Mouse (Mus musculus) kidney, adult 2 months (tissue): Measurements from ENCODE around the gene Mrpl52. TPM values are rescaled to one million over a fixed set of nuclear protein-coding genes. Genes with fewer than 3 reads are reported as not detected.

Source experiments
- DNase-seq: peaks from one replicate; pipeline ENCODE4 v3.0.0; 2021
- H3K27ac ChIP-seq: fragments of 200-500 bp; 2 replicates; pipeline ENCODE4 v1.5.1; 2012; ENCODE audit warnings: low read depth, low read length, control low read depth, inconsistent platforms; ENCODE audit not compliant: insufficient read depth
- H3K27me3 ChIP-seq: fragments of 200-500 bp; replicated peaks from 2 replicates; pipeline ENCODE4 v1.6.1; 2012; ENCODE audit warnings: mild to moderate bottlenecking, moderate library complexity, low read length, inconsistent platforms; ENCODE audit not compliant: control insufficient read depth, insufficient read depth
- H3K36me3 ChIP-seq: fragments of 200-500 bp; 2 replicates; pipeline ENCODE4 v1.6.1; 2012; ENCODE audit warnings: mild to moderate bottlenecking, moderate library complexity, low read length, inconsistent platforms; ENCODE audit not compliant: control insufficient read depth, insufficient read depth
- H3K4me1 ChIP-seq: fragments of 200-500 bp; 2 replicates; pipeline ENCODE4 v1.6.1; 2011; ENCODE audit warnings: low read length; ENCODE audit not compliant: control insufficient read depth, insufficient read depth
- H3K4me3 ChIP-seq: fragments of 200-500 bp; 2 replicates; pipeline ENCODE4 v1.5.1; 2011; ENCODE audit warnings: mild to moderate bottlenecking, low read depth, low read length, control low read depth; ENCODE audit not compliant: insufficient read depth
- CTCF ChIP-seq: fragments of 200-500 bp; conservative IDR thresholded peaks from 2 replicates; pipeline ENCODE4 v1.5.1; 2011; ENCODE audit warnings: low read depth, mild to moderate bottlenecking, control low read depth, low read length, moderate library complexity, mixed read lengths; ENCODE audit not compliant: insufficient read depth, insufficient read length
- POLR2A ChIP-seq: fragments of 200-500 bp; IDR thresholded peaks from one replicate; pipeline ENCODE4 v1.6.1; 2011; ENCODE audit warnings: low read depth, low read length, control low read depth
- WGBS: fragments of 180-500 bp; shearing (Covaris S2); methylation state at CpG from one replicate; pipeline ENCODE4 v1.1.7; 2018; 5-methylcytosine and 5-hydroxymethylcytosine counted together
- polyA plus RNA-seq: library from polyadenylated mRNA; depleted of rRNA; stranded (reverse); fragments of >200 nt; gene quantifications from 2 replicates; pipeline ENCODE4 v1.2.3, GENCODE M21; 2012

Gene Mrpl52
- polyA plus RNA-seq, 1 experiment: 425 TPM

DNA sequence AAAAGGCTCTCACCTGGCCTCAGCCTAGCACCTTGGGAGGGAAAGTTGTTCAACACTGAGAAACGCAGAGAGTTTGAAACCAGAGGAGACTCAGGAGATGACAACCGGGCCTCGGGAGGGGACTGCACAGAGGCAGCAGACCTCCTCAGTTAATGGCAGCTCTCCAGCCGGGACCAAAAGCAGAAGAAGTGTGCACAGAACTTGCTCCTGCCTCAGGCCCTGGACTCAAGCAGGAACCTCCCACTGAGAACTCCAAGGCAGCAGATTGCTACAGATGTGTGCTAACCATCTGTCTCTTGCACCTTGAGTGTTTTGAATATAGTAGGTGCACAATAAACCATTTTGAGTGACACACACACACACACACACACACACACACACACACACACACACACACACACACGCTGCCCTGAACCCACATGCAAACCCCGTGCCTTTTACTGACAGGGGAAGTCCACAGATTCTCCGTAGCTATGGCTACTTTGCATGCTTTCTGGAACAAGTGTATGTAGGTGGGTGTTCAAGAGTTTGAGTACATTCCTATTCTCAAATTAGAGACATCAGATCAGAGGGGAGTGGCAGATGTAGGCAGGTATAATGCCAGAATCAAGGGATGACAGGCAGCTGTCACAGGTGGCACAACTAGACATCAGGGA lies 28.7 kb upstream of the Mrpl52 start:
- Histone ChIP-seq H3K4me1 (peaks cover 32% of the 10 kb centered on the region; the same call in 1 of the 2 replicates), H3K27me3 (no peaks in the 10 kb centered on the region), H3K4me3 (no peak overlapping the region), H3K36me3 (no peaks in the 10 kb centered on the region; the same call in 1 of the 2 replicates), H3K27ac (peak overlapping the region; percentile 62)
- no peak for DNase-seq
- TF ChIP-seq POLR2A (no peak), CTCF (no peak)
- WGBS: 60% methylated on average over 7 of the region's 7 CpGs

DNA sequence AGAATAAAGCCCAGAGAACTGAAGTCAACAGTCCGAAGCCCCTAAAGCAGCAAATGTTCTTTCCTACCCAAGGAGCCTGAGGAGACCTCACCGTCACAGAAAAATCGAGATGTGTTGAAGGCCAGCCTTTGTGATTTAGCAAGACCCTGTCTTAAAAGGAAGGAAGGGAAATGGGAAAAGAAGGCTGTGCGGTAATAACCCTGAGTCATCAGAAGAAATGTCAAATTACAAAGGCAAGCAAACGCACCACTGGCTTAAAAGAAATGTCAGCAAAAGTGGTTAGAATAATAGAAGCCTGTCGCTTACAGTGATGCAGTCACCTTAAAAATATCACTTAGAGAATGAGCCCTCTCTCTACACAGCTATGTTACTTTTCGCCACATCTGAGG lies 28.2 kb upstream of the Mrpl52 start:
- Histone ChIP-seq H3K36me3 (no peaks in the 10 kb centered on the region; the same call in 1 of the 2 replicates), H3K27me3 (no peaks in the 10 kb centered on the region), H3K4me1 (peaks cover 31% of the 10 kb centered on the region; the same call in 1 of the 2 replicates), H3K27ac (peak overlapping the region; percentile 62), H3K4me3 (no peak overlapping the region)
- no peak for TF ChIP-seq CTCF
- no peak for TF ChIP-seq POLR2A
- no peak for DNase-seq
- WGBS: 37% methylated on average over 7 of the region's 7 CpGs

DNA sequence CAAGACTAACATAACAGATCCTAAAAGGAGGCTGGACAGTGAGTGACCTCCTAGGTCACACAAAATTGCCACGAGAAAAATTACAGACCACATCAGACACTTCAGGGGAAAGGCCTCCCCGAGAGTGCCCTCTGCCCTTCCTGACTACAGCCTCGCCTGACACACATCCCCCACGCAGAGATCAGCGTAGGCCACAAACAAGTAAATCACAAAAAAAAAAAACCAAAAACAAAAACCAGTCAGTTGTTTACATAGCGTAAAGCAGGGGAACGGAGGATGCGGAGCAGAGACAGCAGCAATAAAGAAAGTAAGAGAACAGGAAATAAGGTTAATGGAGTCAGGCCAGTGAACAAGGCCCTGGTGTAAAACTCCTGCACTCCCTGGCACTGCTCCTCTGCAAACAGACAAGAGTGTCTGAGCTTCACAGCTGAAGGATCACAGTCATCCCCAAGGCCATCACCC lies 27.8 kb upstream of the Mrpl52 start:
- Histone ChIP-seq H3K36me3 (no peaks in the 10 kb centered on the region; the same call in 1 of the 2 replicates), H3K4me3 (no peak overlapping the region), H3K27me3 (no peaks in the 10 kb centered on the region), H3K4me1 (peaks cover 27% of the 10 kb centered on the region; the same call in 1 of the 2 replicates), H3K27ac (peak overlapping the region; percentile 62)
- 27% methylated on average over 8 of the region's 8 CpGs for WGBS
- peak; percentile 91 for DNase-seq
- TF ChIP-seq CTCF (no peak), POLR2A (no peak)

DNA sequence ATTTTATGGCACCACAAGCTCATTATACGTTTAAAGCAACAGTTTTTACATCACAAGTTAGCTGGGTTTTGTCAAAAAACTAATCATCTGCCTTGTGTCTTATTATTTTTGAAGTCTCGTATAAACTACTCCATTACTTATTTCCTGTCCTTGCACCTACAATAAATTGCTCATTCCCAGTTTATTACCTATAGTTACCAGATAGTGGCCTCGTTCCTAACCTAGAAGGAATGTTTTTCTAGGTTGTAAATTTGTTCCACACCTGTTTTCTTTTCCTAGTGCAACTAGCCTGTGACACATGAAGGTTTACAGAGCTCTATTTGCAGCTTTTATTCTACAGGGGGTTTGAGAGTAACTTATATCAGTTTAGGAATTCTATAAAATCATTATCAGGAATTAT lies 25.0 kb upstream of the Mrpl52 start:
- Histone ChIP-seq H3K4me1 (peaks cover 14% of the 10 kb centered on the region; the same call in 1 of the 2 replicates), H3K27me3 (no peaks in the 10 kb centered on the region), H3K27ac (no peak overlapping the region), H3K36me3 (no peaks in the 10 kb centered on the region), H3K4me3 (no peak overlapping the region)
- no peak for DNase-seq
- 69% methylated on average over 3 of the region's 3 CpGs for WGBS
- no peak for TF ChIP-seq CTCF

DNA sequence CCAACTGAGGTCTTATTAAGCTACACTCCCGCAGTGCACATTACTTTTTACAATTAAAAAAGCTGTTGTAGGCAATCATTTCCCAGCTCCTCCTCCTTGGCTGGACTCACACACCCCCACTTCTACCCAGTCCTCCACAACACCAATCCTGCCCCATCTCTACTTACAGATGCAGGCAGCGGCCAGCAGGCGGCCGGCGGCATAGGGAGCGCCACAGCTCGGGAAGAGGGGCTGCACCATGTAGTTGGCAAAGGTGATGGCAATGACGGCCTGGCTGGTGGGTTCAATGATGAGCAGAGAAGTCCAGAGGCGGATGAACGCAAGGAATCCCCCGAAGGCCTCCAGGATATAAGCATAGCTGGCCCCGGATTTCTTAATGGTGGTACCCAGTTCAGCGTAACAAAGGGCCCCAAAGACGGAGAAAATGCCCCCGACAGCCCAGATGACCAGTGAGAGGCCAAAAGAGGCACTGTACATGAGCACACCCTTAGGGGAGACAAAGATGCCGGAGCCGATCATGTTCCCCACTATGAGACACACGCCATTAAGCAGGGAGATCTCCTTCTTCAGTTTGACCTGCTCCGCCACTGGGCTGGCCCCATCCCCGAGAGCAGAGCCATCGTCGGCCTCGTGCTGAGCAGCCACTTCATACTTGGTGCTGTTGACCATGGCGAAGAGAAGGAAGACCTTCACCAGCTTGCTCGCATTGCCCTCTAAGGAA lies 18.2 kb upstream of the Mrpl52 start:
- H3K36me3 ChIP-seq: no peaks in the 10 kb centered on the region
- DNase-seq: peak; percentile 70
- WGBS: 58% methylated on average over 25 of the region's 25 CpGs
- TF ChIP-seq POLR2A: peak; percentile 24
- TF ChIP-seq CTCF: peak; percentile 44; the same call in 1 of the 2 replicates
- H3K27me3 ChIP-seq: no peaks in the 10 kb centered on the region
- peak overlapping the region; percentile 45 for H3K4me3 ChIP-seq
- H3K4me1 ChIP-seq: peaks cover 11% of the 10 kb centered on the region; the same call in 1 of the 2 replicates
- peak overlapping the region; percentile 24 for H3K27ac ChIP-seq

DNA sequence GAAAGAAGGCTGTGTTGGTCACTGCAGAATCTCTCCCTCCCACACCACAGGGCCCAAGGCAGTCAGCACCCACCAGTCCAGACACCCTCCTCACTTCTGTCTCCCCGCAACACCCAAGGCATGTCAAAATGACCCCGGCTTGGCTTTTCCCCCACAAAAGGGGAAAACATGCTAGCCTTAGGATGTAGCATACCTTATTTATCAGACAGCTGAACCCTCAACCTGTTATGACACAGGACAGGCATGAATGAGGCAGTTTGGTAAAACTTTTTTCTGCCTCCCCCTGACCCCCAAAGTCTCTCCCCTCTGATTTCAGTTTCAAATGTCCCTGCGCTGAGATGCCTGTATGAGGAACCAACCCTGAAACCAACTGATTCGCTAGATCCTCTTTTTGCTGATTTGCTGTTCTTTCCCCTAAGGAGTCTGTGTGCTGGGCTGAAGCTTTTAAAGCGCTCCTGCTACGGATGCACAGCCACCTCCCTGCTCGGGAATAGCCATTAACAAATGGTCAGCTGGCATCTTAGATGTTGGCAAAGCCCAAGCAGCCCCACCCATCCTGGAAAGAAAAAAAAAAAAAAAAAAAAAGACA lies 17.6 kb upstream of the Mrpl52 start:
- no peak for DNase-seq
- Histone ChIP-seq H3K27ac (peak overlapping the region; percentile 24), H3K4me1 (peaks cover 14% of the 10 kb centered on the region; the same call in 1 of the 2 replicates), H3K36me3 (no peaks in the 10 kb centered on the region), H3K4me3 (peak overlapping the region; percentile 45), H3K27me3 (no peaks in the 10 kb centered on the region)
- TF ChIP-seq CTCF: no peak
- TF ChIP-seq POLR2A: peak; percentile 0
- 60% methylated on average over 7 of the region's 7 CpGs for WGBS

DNA sequence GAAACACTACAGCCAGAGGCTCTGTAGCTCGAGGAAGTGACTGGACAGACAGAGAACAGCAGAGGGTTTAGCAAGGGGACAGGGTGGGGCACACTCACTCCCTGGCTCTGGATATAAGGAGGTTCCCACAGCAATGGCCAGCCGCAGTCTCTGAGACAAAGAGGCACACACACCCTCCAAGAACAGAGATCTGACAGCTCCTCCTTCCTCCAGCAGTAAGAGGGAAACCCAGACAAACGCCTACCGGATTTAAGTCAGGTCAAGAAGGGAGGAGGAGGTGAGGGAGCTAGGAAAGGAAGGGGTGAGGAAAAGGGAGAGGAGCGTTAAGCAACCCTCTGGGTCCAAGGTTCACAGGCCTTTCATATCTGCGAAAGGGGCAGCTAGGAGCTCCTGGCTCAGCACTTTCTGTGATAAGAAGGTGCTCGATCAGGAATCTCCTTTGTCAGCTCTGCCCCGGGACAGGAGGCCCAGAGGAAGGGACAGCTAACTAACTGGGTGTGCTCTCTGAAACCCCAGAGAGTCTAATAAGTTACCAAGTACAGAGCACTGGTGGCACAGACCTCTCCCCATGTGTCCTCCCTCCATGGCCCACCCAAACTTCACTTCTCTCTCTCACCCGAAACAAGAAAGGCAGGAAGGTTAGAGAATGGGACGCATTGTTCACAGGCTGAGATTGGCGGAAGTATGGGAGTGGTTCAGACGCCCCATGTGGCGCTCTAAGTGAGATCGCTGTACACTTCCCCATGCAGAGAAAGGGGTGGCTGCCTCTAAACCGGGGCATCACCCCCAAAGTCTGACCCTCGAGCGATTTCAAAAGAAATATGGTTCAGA lies 16.5 kb upstream of the Mrpl52 start:
- Histone ChIP-seq H3K27ac (peak overlapping the region; percentile 57), H3K27me3 (no peaks in the 10 kb centered on the region), H3K36me3 (no peaks in the 10 kb centered on the region), H3K4me1 (peaks cover 11% of the 10 kb centered on the region; the same call in 1 of the 2 replicates), H3K4me3 (peak overlapping the region; percentile 38)
- peak; percentile 88 for DNase-seq
- peak; percentile 17 for TF ChIP-seq POLR2A
- no peak for TF ChIP-seq CTCF
- WGBS: 47% methylated on average over 17 of the region's 17 CpGs
